Mouse (Mus musculus) lung, adult 2 months (tissue): Measurements from ENCODE around the gene Gm5538. TPM values are rescaled to one million over a fixed set of nuclear protein-coding genes. Genes with fewer than 3 reads are reported as not detected.

Source experiments
- DNase-seq: peaks from one replicate; pipeline ENCODE4 v3.0.0; 2022
- H3K4me1 ChIP-seq: fragments of 200-500 bp; 2 replicates; pipeline ENCODE4 v1.6.1; 2011; ENCODE audit warnings: low read length; ENCODE audit not compliant: control insufficient read depth, insufficient read depth
- H3K4me3 ChIP-seq: fragments of 200-500 bp; replicated peaks from 2 replicates; pipeline ENCODE3; 2011; ENCODE audit warnings: low read depth, mild to moderate bottlenecking, control low read depth, low read length; ENCODE audit errors: extremely low read depth
- CTCF ChIP-seq: fragments of 200-500 bp; IDR thresholded peaks from 2 replicates; pipeline ENCODE4 v1.5.1; 2011; ENCODE audit warnings: mild to moderate bottlenecking, low read length, control low read depth; ENCODE audit not compliant: insufficient read depth
- POLR2A ChIP-seq: fragments of 200-500 bp; IDR thresholded peaks from 2 replicates; pipeline ENCODE4 v1.6.1; 2011; ENCODE audit warnings: low read depth, mild to moderate bottlenecking, control low read depth, low read length, borderline replicate concordance; ENCODE audit errors: extremely low read depth
- WGBS: fragments of 180-500 bp; shearing (Covaris S2); methylation state at CpG from one replicate; pipeline ENCODE4 v1.1.7; 2018; 5-methylcytosine and 5-hydroxymethylcytosine counted together
- polyA plus RNA-seq: library from polyadenylated mRNA; depleted of rRNA; stranded (reverse); fragments of >200 nt; gene quantifications from 2 replicates; pipeline ENCODE4 v1.2.3, GENCODE M21; 2012; rRNA removed

Gene Gm5538
- not detected in 2 replicates for polyA plus RNA-seq

- no peak for TF ChIP-seq CTCF
- TF ChIP-seq POLR2A = no peak
- no peak for DNase-seq
- Histone ChIP-seq H3K4me1 (no peaks in the 10 kb centered on the region), H3K4me3 (no peak within 1 kb of the TSS)
- WGBS = 87% methylated on average over 2 of the region's 2 CpGs
Observed at GRCm38 (mm10) chr3:59729490-59729889, at the start of gene Gm5538. Gene Gm5538, plus strand, starts transcription at chr3:59729790.

- TF ChIP-seq POLR2A = no peak
- no peak for TF ChIP-seq CTCF
- 74% methylated on average over 3 of the region's 3 CpGs for WGBS
- H3K4me3 ChIP-seq = no peak overlapping the region
- H3K4me1 ChIP-seq = no peaks in the 10 kb centered on the region
- no peak for DNase-seq
Observed at GRCm38 (mm10) chr3:59697391-59697790, 32.2 kb upstream of the Gm5538 start.

- DNase-seq = no peak
- 79% methylated on average over 1 of the region's 1 CpGs for WGBS
- no peaks in the 10 kb centered on the region for H3K4me1 ChIP-seq
- H3K4me3 ChIP-seq = no peak overlapping the region
- no peak for TF ChIP-seq POLR2A
- TF ChIP-seq CTCF = no peak
Observed at GRCm38 (mm10) chr3:59702614-59703110, 26.9 kb upstream of the Gm5538 start.

- no peak overlapping the region for H3K4me3 ChIP-seq
- no peaks in the 10 kb centered on the region for H3K4me1 ChIP-seq
- no peak for TF ChIP-seq CTCF
- no peak for TF ChIP-seq POLR2A
- no peak for DNase-seq
- 94% methylated on average over 1 of the region's 1 CpGs for WGBS
Observed at GRCm38 (mm10) chr3:59739866-59740265, 10.3 kb downstream of the Gm5538 start.

GRCm38 (mm10) chr3:59744181-59744580 is 14.6 kb downstream of the Gm5538 start:
- TF ChIP-seq POLR2A = no peak
- no peak for TF ChIP-seq CTCF
- WGBS = 15% methylated on average over 2 of the region's 2 CpGs
- Histone ChIP-seq H3K4me1 (no peaks in the 10 kb centered on the region), H3K4me3 (no peak overlapping the region)
- DNase-seq = no peak

Other genes starting within 250 kb of the Gm5538 start
- not detected in 2 replicates for gene Gm8298, start 131.3 kb downstream of the Gm5538 start, polyA plus RNA-seq
- 0.22 TPM in 1 of 2 replicates, not detected in the other for gene C130079G13Rik, start 195.4 kb downstream of the Gm5538 start, polyA plus RNA-seq